Mouse (Mus musculus) liver, embryonic 11.5 days (tissue): ENCODE data around the gene Snx21. TPM values are rescaled to one million over a fixed set of nuclear protein-coding genes. Genes with fewer than 3 reads are reported as not detected.

Experiments
- ATAC-seq: fragments of 200-750 bp; cut with Nextera tagmentation; replicated peaks from 2 replicates; pipeline ENCODE4 v1.8.0; 2017; ENCODE audit warnings: moderate number of reproducible peaks, mild to moderate bottlenecking, moderate TSS enrichment, moderate library complexity; ENCODE audit not compliant: low FRiP score
- DNase-seq: peaks from one replicate; pipeline ENCODE4 v3.0.0-alpha.2; 2017; ENCODE audit warnings: low spot score
- H3K27ac ChIP-seq: fragments of 300-500 bp; sonication (generic); 2 replicates; pipeline ENCODE4 v1.5.1; 2014; ENCODE audit warnings: mild to moderate bottlenecking, low read depth, low read length, control low read depth
- H3K27me3 ChIP-seq: fragments of 300-500 bp; sonication (generic); replicated peaks from 2 replicates; pipeline ENCODE4 v1.6.1; 2014; ENCODE audit warnings: low read length, mixed read lengths; ENCODE audit not compliant: control insufficient read depth, insufficient read depth
- H3K36me3 ChIP-seq: fragments of 300-500 bp; sonication (generic); 2 replicates; pipeline ENCODE4 v1.6.1; 2014; ENCODE audit warnings: mild to moderate bottlenecking, low read length, moderate library complexity, mixed read lengths; ENCODE audit not compliant: control insufficient read depth, insufficient read depth
- H3K4me1 ChIP-seq: fragments of 300-500 bp; sonication (generic); replicated peaks from 2 replicates; pipeline ENCODE4 v1.6.1; 2014; ENCODE audit warnings: low read length, mixed read lengths; ENCODE audit not compliant: control insufficient read depth, insufficient read depth
- H3K4me2 ChIP-seq: fragments of 300-500 bp; sonication (generic); 2 replicates; pipeline ENCODE4 v1.6.1; 2014; ENCODE audit warnings: mild to moderate bottlenecking, control low read depth, moderate library complexity
- H3K4me3 ChIP-seq: fragments of 300-500 bp; sonication (generic); 2 replicates; pipeline ENCODE4 v1.5.1; 2014; ENCODE audit warnings: low read depth, low read length, control low read depth
- H3K9ac ChIP-seq: fragments of 300-500 bp; sonication (generic); 2 replicates; pipeline ENCODE4 v1.6.1; 2014; ENCODE audit warnings: low read depth, low read length, control low read depth
- H3K9me3 ChIP-seq: fragments of 300-500 bp; sonication (generic); 2 replicates; pipeline ENCODE4 v1.6.1; 2016; ENCODE audit warnings: low read length, inconsistent platforms, mixed read lengths; ENCODE audit not compliant: control insufficient read depth
- WGBS: fragments of 180-500 bp; shearing (Covaris S2); extraction: QIAGEN DNeasy Blood & Tissue Kit; methylation state at CpG from one replicate; pipeline ENCODE4 v1.1.7; 2014; 5-methylcytosine and 5-hydroxymethylcytosine counted together
- polyA plus RNA-seq: library from polyadenylated mRNA; unstranded; fragments of >200 nt; fragmentation: Nextera tagmentation; extraction: Ambion mirVana; gene quantifications from 2 replicates; pipeline ENCODE4 v1.2.1, GENCODE M21; 2014

Snx21 gene
- polyA plus RNA-seq, 1 experiment from 2014 or later, result 8.3 TPM

DNA sequence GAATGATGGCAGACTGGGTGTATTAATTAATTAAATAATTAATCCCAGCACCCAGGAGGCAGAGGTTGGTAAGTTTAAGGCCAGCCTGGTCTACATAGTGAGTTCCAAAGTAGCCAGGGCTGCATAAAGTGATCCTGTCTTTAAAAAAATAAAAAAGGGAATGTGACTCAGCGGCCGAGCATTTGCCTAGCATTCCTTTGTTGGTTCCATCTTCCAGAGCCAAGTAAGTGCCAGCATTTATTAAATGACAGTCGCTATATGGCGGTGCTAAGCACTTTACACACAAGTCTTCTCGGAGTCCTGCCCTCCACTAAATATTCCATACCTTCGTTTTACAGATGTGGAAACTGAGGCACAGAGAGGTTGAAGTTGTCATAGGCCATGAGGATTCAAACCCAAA lies 9.5 kb upstream of the Snx21 start:
- H3K4me2 ChIP-seq, result no peak overlapping the region
- H3K27me3 ChIP-seq, result peaks cover 24% of the 10 kb centered on the region
- H3K4me1 ChIP-seq, result peaks cover 22% of the 10 kb centered on the region
- ATAC-seq (no peak), DNase-seq (no peak)
- WGBS, result 83% methylated on average over 6 of the region's 6 CpGs
- no peaks in the 10 kb centered on the region for H3K9me3 ChIP-seq
- H3K9ac ChIP-seq, result no peak overlapping the region
- H3K4me3 ChIP-seq, result no peak overlapping the region
- H3K27ac ChIP-seq, result no peak overlapping the region
- H3K36me3 ChIP-seq, result peaks cover 16% of the 10 kb centered on the region

DNA sequence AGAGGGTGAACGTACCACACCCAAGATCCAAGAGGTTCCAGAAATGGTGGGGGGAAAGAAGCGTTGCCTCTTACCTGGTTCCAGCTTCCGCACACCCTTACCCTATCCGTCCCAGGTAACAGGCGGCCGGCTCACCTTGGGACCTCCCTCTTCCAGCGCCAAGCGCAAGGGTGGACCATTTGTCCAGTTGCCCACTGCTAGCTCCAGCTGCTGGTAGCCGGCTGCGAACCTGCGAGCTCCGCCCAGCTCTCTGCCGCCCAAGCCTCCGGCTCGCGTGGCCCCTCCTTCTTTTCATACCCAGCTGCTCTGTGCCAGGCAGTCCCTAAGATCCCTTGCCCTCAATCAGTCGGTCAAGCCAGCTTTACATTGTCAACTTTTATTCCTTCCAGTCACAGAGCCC lies 8.8 kb upstream of the Snx21 start:
- Histone ChIP-seq H3K4me3 (no peak overlapping the region), H3K27me3 (peaks cover 24% of the 10 kb centered on the region), H3K9ac (no peak overlapping the region), H3K36me3 (peaks cover 10% of the 10 kb centered on the region), H3K4me1 (peaks cover 16% of the 10 kb centered on the region), H3K4me2 (no peak overlapping the region), H3K9me3 (no peaks in the 10 kb centered on the region), H3K27ac (no peak overlapping the region)
- 52% methylated on average over 17 of the region's 17 CpGs for WGBS
- no peak for DNase-seq
- no peak for ATAC-seq

DNA sequence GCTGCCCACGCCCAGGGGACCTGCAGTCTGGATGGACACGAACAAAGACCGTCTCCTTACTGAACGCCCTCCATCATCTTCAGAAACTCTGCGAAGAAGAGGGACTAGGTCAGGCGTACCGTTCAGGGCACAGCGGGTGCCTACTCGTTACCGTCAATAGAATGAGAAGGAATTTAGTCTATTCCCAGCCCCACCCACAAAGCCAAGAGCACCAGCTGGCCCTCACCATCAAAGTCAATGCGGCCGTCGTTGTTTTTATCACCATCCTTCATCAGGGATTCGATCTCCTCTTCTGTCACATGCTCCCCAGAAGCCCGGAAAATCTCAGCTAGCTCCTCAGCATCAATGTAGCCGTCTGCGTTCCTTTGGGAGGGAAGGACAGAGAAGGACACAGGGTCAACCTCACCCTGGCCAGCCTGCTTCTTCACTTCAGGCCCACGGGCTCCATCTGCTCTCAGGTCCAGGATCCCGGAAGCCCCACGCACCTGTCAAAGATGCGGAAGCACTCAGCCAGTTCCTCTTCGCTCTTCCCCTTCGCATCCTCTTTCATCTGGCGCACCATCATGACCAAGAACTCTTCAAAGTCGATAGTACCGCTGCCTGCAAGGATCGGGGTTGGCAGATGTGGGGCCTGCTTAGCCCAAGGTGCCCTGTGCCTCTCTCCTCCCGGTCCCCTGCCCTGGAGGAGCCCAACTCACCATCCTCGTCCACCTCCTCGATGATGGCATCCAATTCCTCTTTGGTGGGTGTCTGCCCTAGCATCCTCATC lies 8.2 kb upstream of the Snx21 start:
- H3K4me1 ChIP-seq, result peaks cover 10% of the 10 kb centered on the region
- no peak overlapping the region for H3K9ac ChIP-seq
- no peaks in the 10 kb centered on the region for H3K9me3 ChIP-seq
- peaks cover 4% of the 10 kb centered on the region; the same call in 1 of the 2 replicates for H3K36me3 ChIP-seq
- no peak overlapping the region for H3K4me2 ChIP-seq
- H3K4me3 ChIP-seq, result no peak overlapping the region
- DNase-seq (no peak), ATAC-seq (no peak)
- WGBS, result 77% methylated on average over 30 of the region's 30 CpGs
- H3K27me3 ChIP-seq, result peaks cover 24% of the 10 kb centered on the region
- no peak overlapping the region for H3K27ac ChIP-seq

DNA sequence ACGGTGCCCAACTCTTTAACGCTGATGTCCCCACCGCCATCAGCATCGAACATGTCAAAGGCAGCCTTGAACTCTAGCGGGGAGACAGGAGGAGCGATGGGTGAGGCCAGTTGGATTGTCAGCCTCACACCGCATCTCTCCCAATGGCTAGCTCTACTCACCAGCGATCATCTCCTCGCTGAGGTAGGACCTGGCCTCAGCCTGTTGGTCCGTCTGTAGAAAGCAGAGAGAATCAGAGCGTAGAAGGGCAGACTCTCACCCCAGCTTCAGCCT lies 7.7 kb upstream of the Snx21 start:
- H3K27me3 ChIP-seq, result peaks cover 24% of the 10 kb centered on the region

DNA sequence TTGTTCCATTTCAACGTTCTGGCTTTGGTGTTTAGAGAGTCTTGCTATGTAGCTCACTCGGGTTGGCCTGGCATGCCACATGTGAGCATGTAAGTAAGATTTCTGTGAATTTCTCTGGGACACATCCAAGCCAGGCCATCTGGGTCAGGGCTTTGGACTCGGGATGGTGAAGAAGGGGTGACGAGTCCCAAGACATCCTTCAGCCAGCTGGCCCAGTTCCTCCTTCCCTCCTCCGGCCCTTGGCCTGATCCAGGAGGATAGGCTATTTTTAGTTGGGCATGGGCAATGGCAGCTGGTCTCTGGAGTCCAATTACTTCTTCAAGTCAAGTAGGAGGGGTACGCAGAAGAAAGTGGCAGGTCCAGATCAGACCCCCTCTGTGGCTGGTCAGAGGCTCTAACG lies 6.8 kb upstream of the Snx21 start:
- Histone ChIP-seq H3K4me3 (no peak overlapping the region), H3K36me3 (no peaks in the 10 kb centered on the region), H3K9me3 (no peaks in the 10 kb centered on the region), H3K4me1 (no peaks in the 10 kb centered on the region; the same call in 1 of the 2 replicates), H3K27me3 (peaks cover 24% of the 10 kb centered on the region), H3K4me2 (no peak overlapping the region), H3K27ac (no peak overlapping the region), H3K9ac (no peak overlapping the region)
- DNase-seq (no peak), ATAC-seq (no peak)
- 72% methylated on average over 7 of the region's 7 CpGs for WGBS

More for the DNA sequence above, 7.7 kb upstream of the Snx21 start:
- Histone ChIP-seq H3K9ac (no peak overlapping the region), H3K4me3 (no peak overlapping the region), H3K4me2 (no peak overlapping the region), H3K27ac (no peak overlapping the region), H3K36me3 (0 out of 2 replicates have a peak, but pooled peaks cover 4% of the 10 kb centered on the region), H3K4me1 (peaks cover 8% of the 10 kb centered on the region), H3K9me3 (no peaks in the 10 kb centered on the region)
- DNase-seq, result no peak
- 88% methylated on average over 11 of the region's 11 CpGs for WGBS
- no peak for ATAC-seq

DNA sequence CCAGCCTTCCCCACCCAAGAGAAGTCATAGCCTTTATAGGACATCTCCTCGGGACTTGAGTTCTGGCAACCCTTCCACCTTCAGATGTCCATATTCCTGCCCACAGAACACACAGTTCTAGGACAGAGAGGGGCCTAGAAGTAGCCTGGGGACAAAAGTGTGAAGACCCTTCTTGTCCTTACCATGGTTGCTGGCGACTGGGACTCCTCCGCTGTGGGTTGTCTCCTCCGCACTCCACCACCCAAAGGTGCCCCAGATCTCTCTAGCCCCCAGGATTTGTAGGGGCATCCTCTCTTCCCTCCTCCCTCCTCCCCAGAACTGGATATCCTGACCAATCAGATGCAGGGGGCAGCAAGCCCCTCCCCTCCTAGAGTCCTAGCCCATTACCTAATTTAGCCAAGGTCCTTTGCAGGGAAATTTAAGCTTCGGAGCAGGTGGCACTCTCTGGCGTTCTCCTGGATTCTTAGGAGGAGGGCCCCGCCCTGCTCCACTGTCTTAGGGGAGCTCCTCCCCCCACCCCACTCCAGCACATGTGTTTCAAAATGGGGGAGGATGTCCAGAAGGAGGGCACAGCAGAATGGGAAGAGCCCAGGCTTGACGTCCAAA lies 6.0 kb upstream of the Snx21 start, which contains the start of gene Tnnc2:
TSS of gene Tnnc2 (minus strand) at position 487 of the 606 bp plus-strand sequence.
- Histone ChIP-seq H3K36me3 (no peaks in the 10 kb centered on the region), H3K4me1 (0 out of 2 replicates have a peak, but pooled peaks cover under 1% of the 10 kb centered on the region), H3K4me3 (no peak within 1 kb of the TSS), H3K9ac (no peak within 1 kb of the TSS), H3K27ac (no peak within 1 kb of the TSS), H3K27me3 (peaks cover 24% of the 10 kb centered on the region), H3K4me2 (no peak within 1 kb of the TSS), H3K9me3 (no peaks in the 10 kb centered on the region)
- 69% methylated on average over 8 of the region's 8 CpGs for WGBS
- ATAC-seq, result no peak
- no peak for DNase-seq

DNA sequence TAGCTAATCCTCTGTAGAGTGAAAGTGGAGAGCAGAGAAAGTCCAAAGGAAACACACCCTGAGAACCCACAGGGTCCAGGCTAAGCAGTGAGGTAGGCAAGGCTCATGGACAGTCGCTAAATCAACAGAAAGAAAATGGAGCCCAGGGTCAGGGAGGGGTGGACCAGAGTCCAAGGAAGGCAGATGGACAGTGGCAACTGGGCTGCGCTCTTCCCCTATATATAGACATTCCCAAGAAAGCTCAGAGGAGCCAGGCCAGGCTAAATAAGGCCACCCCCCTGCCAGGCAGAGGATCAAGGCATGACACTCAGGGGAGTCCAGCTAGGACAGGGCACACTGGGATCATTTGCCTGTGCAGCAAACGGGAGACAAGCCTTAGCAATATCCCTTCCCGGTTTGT lies 3.7 kb upstream of the Snx21 start:
- no peaks in the 10 kb centered on the region for H3K36me3 ChIP-seq
- H3K4me1 ChIP-seq, result 0 out of 2 replicates have a peak, but pooled peaks cover 10% of the 10 kb centered on the region
- DNase-seq, result no peak
- no peaks in the 10 kb centered on the region for H3K9me3 ChIP-seq
- H3K9ac ChIP-seq, result no peak overlapping the region
- H3K4me2 ChIP-seq, result no peak overlapping the region
- no peak overlapping the region for H3K27ac ChIP-seq
- WGBS, result 60% methylated on average over 4 of the region's 4 CpGs
- peaks cover 20% of the 10 kb centered on the region for H3K27me3 ChIP-seq
- no peak overlapping the region for H3K4me3 ChIP-seq
- no peak for ATAC-seq

DNA sequence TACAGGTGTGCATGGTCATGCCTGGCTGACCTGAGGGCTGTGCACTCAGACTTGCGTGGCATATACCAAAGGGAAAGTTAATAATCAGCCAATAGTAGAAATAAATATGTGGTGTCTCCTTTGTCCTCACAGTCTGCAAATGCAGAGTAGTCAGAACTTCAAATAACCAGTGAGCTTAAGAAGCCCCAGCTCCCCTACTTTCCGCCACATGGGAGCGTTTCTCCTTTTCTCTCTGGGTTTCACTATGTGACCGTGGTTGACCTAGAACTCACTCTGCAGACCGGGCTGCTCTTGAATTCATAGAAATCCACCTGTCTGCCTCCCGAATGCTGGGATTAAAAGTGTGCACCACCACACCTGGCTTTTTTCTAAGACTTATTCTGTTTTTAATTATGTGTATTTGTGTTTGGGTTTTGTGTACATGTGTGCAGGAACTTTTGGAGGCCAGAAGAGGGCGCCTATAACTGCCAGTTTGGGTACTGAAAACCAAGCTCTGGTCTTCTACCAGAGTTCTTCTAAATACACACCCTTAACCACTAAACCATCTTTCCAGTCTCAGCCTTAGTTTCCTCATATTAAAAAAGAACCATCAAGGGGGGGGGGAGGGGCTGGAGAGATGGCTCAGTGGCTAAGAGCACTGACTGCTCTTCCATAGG lies 1.6 kb upstream of the Snx21 start:
- 71% methylated on average over 7 of the region's 7 CpGs for WGBS
- Histone ChIP-seq H3K9me3 (no peaks in the 10 kb centered on the region), H3K9ac (no peak overlapping the region), H3K27me3 (peaks cover 3% of the 10 kb centered on the region), H3K4me3 (no peak overlapping the region), H3K36me3 (no peaks in the 10 kb centered on the region), H3K4me2 (no peak overlapping the region; the same call in 1 of the 2 replicates), H3K4me1 (0 out of 2 replicates have a peak, but pooled peaks cover 14% of the 10 kb centered on the region), H3K27ac (no peak overlapping the region)
- no peak for ATAC-seq
- no peak for DNase-seq
